Mouse (Mus musculus) thymus, postnatal 25 days (tissue): Measurements from ENCODE around the gene Aoc2.
A peak's percentile ranks its signal among the peaks of the same experiment; 100 is the strongest.
"Not testable (repeated sequence)": the region's sequence is repeated elsewhere in the genome, so short reads cannot be mapped to it uniquely, and the experiment has no call there.

Experiments used
- DNase-seq: peaks from one replicate; pipeline ENCODE4 v3.0.0; 2022

Gene Aoc2

GRCm38 (mm10) chr11:101315665-101316500 is 9.0 kb upstream of the Aoc2 start, which contains the start of gene Psme3:
Gene Psme3 (plus strand): TSS chr11:101316213.
- DNase-seq: peak; percentile 92

DNA sequence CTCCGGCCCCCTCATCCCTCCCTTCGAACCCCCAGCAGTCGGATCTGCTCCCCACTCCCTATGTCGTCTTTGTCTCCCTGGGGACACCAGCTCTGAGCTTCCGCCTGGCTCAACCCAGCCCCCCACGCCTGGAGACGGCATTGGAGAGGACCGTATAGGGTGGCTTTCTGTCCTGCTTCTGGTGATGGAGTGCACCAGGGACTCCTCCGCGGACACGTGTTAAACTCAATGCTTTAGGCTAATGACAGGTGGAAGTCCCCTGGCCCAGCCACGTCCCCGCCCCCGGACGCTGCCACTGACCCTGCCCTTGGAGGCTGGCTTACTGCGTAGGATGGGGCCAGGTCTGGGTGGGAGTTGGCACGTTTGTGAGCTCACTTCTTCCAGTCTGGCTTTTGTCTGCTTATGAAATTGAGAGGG is 8.4 kb upstream of the Aoc2 start:
- DNase-seq: no peak

GRCm38 (mm10) chr11:101323609-101324008 is 1.3 kb upstream of the Aoc2 start:
- DNase-seq: peak; percentile 46

DNA sequence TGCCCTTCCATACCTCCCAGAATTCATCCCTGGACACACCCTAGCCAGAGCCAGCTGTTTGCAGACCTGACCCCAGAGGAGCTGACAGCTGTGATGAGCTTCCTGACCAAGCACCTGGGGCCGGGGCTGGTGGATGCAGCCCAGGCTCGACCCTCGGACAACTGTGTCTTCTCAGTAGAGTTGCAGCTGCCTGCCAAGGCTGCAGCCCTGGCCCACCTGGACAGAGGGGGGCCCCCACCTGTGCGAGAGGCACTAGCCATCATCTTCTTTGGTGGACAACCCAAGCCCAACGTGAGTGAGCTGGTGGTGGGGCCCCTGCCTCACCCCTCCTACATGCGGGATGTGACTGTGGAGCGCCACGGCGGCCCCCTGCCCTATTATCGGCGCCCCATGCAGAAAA is 338 bp downstream of the Aoc2 start:
- not testable (repeated sequence) for DNase-seq

DNA sequence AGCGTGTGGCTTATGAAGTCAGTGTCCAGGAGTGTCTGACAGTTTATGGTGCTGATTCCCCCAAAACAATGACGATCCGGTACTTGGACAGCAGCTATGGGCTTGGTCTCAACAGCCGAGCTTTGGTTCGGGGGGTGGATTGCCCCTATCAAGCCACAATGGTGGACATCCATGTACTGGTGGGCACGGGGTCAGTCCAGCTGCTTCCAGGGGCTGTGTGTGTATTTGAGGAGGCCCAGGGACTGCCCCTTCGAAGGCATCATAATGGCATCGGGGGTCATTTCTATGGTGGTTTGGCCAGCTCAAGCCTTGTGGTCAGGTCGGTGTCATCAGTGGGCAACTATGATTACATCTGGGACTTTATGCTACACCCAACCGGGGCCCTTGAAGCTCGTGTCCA is 1.3 kb downstream of the Aoc2 start:
- no peak for DNase-seq

GRCm38 (mm10) chr11:101327311-101327710 is 2.4 kb downstream of the Aoc2 start:
- no peak for DNase-seq

- no peak for DNase-seq
Measured at GRCm38 (mm10) chr11:101328941-101329635, 4.2 kb downstream of the Aoc2 start.

- no peak for DNase-seq
Measured at GRCm38 (mm10) chr11:101330371-101330924, 5.6 kb downstream of the Aoc2 start, which contains the start of gene Aoc3. Gene Aoc3 (plus strand): TSS chr11:101330605.

- not testable (repeated sequence) for DNase-seq
Measured at GRCm38 (mm10) chr11:101330961-101331360, 6.1 kb downstream of the Aoc2 start.

GRCm38 (mm10) chr11:101332537-101332936 is 7.7 kb downstream of the Aoc2 start:
- DNase-seq: no peak

DNA sequence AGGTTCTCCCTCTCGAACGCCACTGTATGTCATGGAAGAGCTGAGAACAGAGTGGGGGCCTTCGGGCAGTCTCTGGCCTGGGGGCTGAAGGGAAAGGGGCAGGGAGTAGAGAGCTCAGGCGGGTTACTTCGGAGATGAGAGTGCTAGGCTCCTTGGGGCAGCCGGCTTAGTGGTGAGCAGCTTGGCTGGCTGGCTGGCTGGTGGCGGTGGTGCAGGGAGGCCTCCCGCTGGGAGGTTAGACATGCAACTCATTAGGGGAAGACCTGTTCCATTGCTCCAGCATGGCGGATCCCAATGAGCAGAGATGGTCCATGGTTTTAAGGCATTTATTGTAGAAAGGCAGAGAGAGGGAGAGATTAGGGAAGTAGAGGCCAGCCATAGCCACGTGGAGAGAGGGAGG is 9.2 kb downstream of the Aoc2 start:
- DNase-seq: no peak

GRCm38 (mm10) chr11:101334516-101334915 is 9.7 kb downstream of the Aoc2 start:
- DNase-seq: no peak

- DNase-seq: peak; percentile 12
Measured at GRCm38 (mm10) chr11:101335685-101336084, 10.8 kb downstream of the Aoc2 start.

GRCm38 (mm10) chr11:101338123-101338760 is 13.4 kb downstream of the Aoc2 start:
- DNase-seq: peak; percentile 25

GRCm38 (mm10) chr11:101347083-101347775 is 22.4 kb downstream of the Aoc2 start:
- no peak for DNase-seq

DNA sequence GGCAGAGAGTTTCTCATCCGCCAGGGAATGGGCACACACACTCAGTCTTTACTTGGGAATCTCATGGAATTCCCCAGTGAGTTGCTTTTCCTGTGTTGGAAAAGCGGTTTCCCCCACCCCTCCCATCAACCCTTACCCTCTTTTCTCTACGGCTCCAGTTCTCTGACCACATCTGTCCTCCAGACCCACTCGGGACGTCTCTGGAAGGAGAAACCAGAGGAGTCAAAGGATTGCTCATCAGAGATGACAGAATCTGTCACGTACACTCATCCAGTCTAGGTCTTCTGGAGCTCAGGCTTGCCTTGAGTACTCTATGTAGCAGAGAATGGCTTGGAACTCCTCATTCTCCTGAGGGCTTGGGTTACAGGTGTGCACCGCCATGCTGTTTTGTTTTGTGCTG is 23.9 kb downstream of the Aoc2 start:
- DNase-seq: no peak

DNA sequence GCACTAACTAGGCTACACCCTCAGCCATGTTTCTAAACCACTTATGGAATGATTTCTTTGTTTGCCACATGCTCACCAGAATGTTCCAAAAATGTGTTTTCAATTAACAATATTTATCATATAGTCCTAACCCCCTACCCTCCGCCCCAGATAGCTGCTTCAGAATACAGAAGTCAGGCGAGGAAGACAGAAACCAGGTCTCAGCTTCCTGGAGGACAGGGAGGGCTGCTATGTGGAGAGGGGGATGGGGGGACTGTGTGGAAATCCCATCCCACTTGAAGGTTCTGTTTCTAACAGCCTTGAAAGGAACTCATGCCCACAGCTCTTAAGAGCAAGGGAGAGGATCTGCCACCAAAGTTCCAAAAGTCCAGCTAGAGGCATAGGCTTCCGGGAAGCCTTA is 24.4 kb downstream of the Aoc2 start:
- no peak for DNase-seq

DNA sequence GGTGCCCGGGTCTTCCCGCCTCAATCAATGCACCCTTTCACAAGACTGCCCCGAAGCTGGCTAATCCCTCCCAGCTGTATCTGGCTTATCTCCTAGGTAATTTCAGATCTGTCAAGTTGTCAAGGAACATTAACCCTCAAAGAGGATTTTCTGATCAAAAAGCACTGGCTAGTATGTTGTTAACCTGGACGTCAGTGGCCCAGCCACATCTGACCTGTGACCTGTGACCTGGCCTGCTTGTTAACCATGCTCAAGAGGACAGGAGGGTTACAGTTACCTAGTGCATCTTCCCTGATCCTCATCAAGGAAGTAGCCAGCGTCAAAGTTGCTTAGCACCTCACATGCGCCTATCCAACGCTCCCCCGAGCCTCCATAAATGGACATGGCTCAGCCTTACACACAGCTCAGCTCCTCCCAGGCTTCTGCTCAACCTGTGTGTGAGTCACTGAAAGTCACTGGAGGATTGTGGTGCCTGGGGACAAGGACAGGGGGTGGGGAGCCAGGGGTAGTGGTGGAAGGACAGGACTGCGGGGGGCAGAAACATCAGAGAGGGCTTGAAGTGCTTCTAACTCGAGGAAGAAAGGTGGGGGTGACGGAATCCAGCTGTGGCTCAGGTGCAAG is 26.3 kb downstream of the Aoc2 start:
- DNase-seq: no peak

DNA sequence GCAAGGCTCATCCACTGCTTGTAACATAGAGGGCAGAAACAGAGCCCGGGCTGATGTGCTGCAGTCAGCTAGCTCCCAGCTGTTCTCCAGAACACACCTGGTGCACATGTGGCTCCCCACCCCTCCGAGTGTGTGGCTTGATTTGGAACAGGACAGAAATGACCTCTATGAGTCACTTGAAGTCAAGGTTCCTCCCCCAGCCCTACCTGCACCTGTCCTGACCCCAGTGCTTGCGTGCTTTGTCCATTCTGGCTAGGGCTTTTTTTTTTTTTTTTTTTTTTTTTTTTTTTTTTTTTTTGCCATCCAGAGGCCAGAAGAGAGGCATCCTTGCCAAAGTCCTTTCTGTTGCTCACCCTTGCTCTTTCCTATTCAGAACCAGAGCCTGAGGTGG is 26.9 kb downstream of the Aoc2 start:
- no peak for DNase-seq

GRCm38 (mm10) chr11:101353436-101353835 is 28.6 kb downstream of the Aoc2 start:
- DNase-seq: no peak

GRCm38 (mm10) chr11:101354438-101355010 is 29.7 kb downstream of the Aoc2 start:
- DNase-seq: no peak

DNA sequence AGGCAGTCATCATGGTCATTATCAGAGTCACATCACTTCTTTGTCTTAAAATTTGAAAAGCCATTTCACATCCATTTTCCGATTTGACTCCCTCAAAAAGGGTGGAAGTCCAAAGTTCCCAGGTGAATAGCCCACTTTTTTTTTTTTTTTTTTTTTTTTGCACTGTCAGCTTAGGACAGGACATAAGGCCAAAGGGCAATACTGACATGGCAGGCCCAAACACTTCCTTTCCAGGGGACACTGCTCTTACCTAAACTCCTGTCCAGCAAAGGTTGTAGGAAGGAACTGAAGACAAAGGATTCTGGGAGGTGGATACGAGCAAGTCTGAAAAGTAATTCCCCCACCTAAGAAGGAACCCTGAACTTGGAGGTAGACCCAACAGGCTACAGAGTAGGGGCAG is 31.1 kb downstream of the Aoc2 start:
- DNase-seq: no peak
